Mouse (Mus musculus) spleen, adult 2 months (tissue): ENCODE data around the gene Defa37.
"Not testable (repeated sequence)": the region's sequence is repeated elsewhere in the genome, so short reads cannot be mapped to it uniquely, and the experiment has no call there.

Source experiments
- CTCF ChIP-seq: fragments of 200-500 bp; IDR thresholded peaks from 2 replicates; pipeline ENCODE4 v1.5.1; 2011; ENCODE audit warnings: mild to moderate bottlenecking, inconsistent platforms; ENCODE audit not compliant: insufficient read depth, insufficient read length, insufficient replicate concordance; ENCODE audit errors: extremely low read depth
- POLR2A ChIP-seq: fragments of 200-500 bp; IDR thresholded peaks from 2 replicates; pipeline ENCODE4 v1.6.1; 2011; ENCODE audit warnings: low read depth, low read length, inconsistent platforms

DNA sequence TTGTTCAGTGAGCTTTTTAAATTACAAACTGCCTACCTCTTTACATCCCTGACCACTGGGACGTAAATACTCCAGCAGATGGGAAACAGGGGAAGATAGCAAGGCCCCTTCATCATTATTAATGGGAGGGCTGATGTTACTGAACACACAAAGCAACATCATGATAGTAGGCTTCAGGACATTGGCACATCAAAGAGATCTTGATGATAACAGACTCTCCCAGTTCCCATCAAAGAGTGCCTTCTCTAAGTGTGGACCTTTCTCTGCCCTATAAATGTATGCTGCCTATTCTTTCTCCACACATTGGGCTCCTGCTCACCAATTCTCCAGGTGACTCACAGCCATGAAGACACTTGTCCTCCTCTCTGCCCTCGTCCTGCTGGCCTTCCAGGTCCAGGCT lies 36.5 kb upstream of the Defa37 start, which contains the start of gene Defa32:
- not testable (repeated sequence) for TF ChIP-seq POLR2A, CTCF
